Mouse (Mus musculus) thymus, postnatal 4 days (tissue): ENCODE measurements around the gene Kbtbd13.

ENCODE experiments used
- DNase-seq: peaks from one replicate; pipeline ENCODE4 v3.0.0; 2021

Gene Kbtbd13

GRCm38 (mm10) chr9:65391613-65391964, at the start of gene Kbtbd13:
Kbtbd13 (minus strand) TSS chr9:65391652.
- no peak for DNase-seq

- DNase-seq, result peak; percentile 99
Observed at GRCm38 (mm10) chr9:65435671-65436301, 44.3 kb upstream of the Kbtbd13 start, which contains the start of gene Mtfmt. Mtfmt (plus strand) TSS chr9:65435782.

- DNase-seq, result no peak
Observed at GRCm38 (mm10) chr9:65435211-65435610, 43.8 kb upstream of the Kbtbd13 start.

GRCm38 (mm10) chr9:65434140-65434539, 42.7 kb upstream of the Kbtbd13 start:
- peak; percentile 86 for DNase-seq

GRCm38 (mm10) chr9:65432236-65432635, 40.8 kb upstream of the Kbtbd13 start:
- DNase-seq, result peak; percentile 86

- no peak for DNase-seq
Observed at GRCm38 (mm10) chr9:65430921-65431320, 39.5 kb upstream of the Kbtbd13 start.

GRCm38 (mm10) chr9:65430401-65430800, 38.9 kb upstream of the Kbtbd13 start:
- DNase-seq, result no peak

GRCm38 (mm10) chr9:65428003-65428402, 36.6 kb upstream of the Kbtbd13 start:
- no peak for DNase-seq

- DNase-seq, result no peak
Observed at GRCm38 (mm10) chr9:65427511-65427910, 36.1 kb upstream of the Kbtbd13 start.

- no peak for DNase-seq
Observed at GRCm38 (mm10) chr9:65424393-65424792, 32.9 kb upstream of the Kbtbd13 start.

- no peak for DNase-seq
Observed at GRCm38 (mm10) chr9:65422760-65423501, 31.5 kb upstream of the Kbtbd13 start, which contains the start of gene Slc51b. Slc51b (minus strand) TSS chr9:65422955.

- no peak for DNase-seq
Observed at GRCm38 (mm10) chr9:65419633-65420032, 28.2 kb upstream of the Kbtbd13 start.

GRCm38 (mm10) chr9:65417738-65418137, 26.3 kb upstream of the Kbtbd13 start:
- DNase-seq, result no peak

GRCm38 (mm10) chr9:65411326-65411725, 19.9 kb upstream of the Kbtbd13 start:
- DNase-seq, result no peak

- DNase-seq, result no peak
Observed at GRCm38 (mm10) chr9:65410378-65410777, 18.9 kb upstream of the Kbtbd13 start.

- DNase-seq, result no peak
Observed at GRCm38 (mm10) chr9:65408871-65409295, 17.4 kb upstream of the Kbtbd13 start.

- DNase-seq, result no peak
Observed at GRCm38 (mm10) chr9:65407861-65408260, 16.4 kb upstream of the Kbtbd13 start.

- DNase-seq, result no peak
Observed at GRCm38 (mm10) chr9:65407327-65407726, 15.9 kb upstream of the Kbtbd13 start.

- DNase-seq, result no peak
Observed at GRCm38 (mm10) chr9:65405184-65405449, 13.7 kb upstream of the Kbtbd13 start.

- DNase-seq, result no peak
Observed at GRCm38 (mm10) chr9:65404331-65405183, 13.1 kb upstream of the Kbtbd13 start.

- no peak for DNase-seq
Observed at GRCm38 (mm10) chr9:65399934-65400333, 8.5 kb upstream of the Kbtbd13 start.

GRCm38 (mm10) chr9:65398279-65398678, 6.8 kb upstream of the Kbtbd13 start, which contains the start of gene Rasl12:
Rasl12 (plus strand) TSS chr9:65398506.
- DNase-seq, result peak; percentile 77

- no peak for DNase-seq
Observed at GRCm38 (mm10) chr9:65394360-65394759, 2.9 kb upstream of the Kbtbd13 start.

GRCm38 (mm10) chr9:65393606-65394005, 2.2 kb upstream of the Kbtbd13 start:
- DNase-seq, result no peak
